Mouse (Mus musculus) mouse trophoblast stem cell (cell line): ENCODE results near the gene Gm42688.

Experiments
- in situ Hi-C, 2 experiments: fragments of 300-500 bp; cut with MseI, MboI; formaldehyde crosslinking; loops; 2 replicates in 1 of 2; 3 replicates in 1 of 2; pipeline ENCODE4 v1.15.1; 2025

Gm42688 gene

DNA sequence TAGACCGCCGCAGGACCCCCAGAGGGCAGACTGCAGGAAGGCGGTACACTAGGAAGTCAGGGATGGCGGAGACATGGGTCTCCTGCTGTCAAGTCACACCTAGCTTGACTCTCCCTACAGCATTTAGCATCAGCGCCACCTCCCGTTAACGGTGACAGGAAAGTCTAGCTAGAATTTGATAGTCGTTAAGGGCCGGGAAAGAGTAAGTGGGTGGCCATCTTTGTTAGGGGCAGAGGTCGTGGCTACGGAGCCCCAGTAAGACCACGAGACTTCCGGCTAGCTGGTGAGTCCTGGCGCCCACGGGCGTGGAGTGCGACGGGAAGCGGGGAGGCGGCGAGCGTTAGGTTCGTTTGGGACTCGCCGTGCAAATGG is at the start of gene Gm42688, which contains the start of gene Ccdc142:
Gene Gm42688 (plus strand): TSS at position 302 of the 372 bp plus-strand sequence.
Gene Ccdc142 (plus strand): TSS at position 286 of the 372 bp plus-strand sequence.
- in situ Hi-C loops: no loop called here

DNA sequence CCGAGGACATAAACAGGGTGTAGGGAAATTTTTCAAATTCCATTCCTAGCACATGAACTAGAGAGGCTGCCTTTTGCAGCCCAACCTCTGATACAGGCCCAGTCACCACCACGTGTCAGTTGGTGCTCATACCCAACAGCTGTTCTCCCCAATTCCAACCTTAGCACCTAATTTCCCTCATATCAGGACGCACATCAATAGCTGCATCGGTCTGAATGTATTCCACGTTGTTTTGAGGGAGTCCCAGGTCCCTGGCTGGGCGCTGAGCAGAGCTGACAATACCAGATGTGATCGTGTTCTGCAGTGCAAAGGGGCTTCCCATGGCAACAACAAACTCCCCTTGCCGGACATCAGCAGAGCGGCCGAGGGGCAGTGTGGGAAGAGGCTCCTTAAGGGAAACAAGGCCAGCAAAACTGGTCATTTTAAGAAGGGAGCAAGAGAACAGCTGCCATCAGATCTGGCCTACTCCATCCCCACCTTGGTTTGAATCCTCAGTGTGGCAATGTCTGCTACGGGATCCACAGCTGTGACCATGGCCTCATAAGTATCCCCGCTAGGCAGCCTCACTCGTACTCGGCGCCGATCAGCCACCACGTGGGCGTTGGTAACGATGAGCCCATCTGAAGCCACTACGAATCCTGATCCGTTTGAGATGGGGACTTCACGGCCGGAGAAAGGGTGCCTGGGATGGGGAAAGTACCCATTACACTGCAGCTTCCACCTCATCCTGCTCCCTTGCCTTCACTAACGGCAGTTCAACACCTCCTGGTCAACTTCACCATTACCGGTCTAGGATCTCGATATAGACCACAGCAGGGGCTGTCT is 48.1 kb upstream of the Gm42688 start:
- in situ Hi-C loops: no loop called here

DNA sequence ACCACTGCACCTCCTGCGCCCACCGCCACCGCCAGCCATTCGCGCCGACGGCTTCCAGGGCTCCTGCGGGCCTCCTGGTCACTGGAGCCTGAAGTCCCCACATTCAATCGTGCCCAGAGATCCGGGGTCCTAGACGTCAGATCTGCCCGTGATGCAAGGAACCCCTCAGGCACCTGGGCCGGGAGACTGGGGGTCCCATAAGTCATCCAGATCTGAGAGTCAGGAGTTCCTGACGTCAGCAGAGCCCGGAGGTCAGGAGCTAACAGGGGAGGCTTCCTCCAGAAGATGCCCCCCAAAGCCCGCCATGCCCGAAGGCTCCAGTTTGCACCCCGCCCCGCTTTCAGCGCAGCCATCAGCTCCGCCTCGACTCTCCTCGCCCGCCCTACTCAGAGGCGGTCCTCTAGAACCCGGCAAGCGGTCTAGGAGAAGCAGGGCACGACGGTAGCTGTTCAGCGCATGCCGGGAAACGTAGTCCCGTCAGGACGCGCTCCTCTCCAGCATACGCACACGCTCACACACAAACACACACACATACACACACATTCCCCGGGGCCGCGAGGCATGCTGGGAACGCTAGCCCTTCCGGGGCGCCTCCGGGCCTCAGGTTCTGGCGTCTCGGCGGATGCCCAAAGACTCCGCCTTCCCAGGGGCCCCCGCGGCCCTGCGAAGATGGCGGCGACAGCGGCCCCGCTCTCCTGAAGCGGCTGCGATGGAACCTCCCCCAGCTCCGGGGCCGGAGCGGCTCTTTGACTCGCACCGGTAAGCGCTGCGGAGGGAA is 47.2 kb upstream of the Gm42688 start, which contains the start of gene Aup1:
Gene Aup1 (plus strand): TSS at position 448 of the 778 bp plus-strand sequence.
- in situ Hi-C loops: no loop called here

DNA sequence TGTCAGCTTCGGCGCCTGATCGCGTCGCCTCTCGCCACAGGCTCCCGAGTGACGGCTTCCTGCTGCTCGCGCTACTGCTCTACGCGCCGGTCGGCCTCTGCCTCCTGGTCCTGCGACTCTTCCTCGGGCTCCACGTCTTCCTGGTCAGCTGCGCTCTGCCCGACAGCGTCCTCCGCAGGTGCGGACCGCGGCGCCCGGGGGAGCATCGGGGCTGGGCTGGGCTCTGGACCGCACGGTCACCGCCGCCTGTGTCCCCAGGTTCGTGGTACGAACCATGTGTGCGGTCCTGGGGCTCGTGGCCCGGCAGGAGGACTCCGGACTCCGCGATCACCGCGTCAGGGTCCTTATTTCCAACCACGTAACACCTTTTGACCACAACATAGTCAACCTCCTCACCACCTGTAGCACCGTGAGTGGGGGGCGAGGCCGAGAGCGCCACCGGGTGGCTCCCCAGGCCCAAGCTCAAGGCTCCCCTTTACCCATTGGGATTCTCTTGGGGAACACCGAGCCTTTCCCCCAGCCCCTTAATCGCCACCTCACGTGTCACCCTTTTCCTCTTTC is 46.5 kb upstream of the Gm42688 start, which contains the start of gene Htra2:
Gene Htra2 (minus strand): TSS at position 403 of the 561 bp plus-strand sequence.
- in situ Hi-C loops: no loop called here

DNA sequence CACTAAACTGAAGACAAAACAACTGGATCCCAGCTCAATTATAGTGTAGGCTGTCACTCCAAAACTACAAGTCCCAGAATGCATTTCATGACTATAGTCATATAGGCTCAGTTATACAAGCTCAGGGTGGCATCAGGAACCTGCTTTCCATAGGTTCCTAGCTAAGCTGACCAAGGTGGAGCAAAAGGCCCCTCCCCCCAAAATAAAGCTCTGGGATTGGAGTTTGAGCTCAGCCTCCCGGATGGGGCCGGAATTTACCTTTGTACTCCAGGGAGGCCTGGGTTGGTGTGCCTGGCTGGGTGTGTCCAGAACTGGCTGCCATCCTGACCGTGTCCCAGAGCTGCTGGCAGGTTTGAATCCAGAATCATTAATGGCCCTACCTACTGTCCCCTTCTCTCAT is 43.6 kb upstream of the Gm42688 start, which contains the start of gene Dqx1:
Gene Dqx1 (plus strand): TSS at position 55 of the 400 bp plus-strand sequence.
- in situ Hi-C loops: no loop called here

DNA sequence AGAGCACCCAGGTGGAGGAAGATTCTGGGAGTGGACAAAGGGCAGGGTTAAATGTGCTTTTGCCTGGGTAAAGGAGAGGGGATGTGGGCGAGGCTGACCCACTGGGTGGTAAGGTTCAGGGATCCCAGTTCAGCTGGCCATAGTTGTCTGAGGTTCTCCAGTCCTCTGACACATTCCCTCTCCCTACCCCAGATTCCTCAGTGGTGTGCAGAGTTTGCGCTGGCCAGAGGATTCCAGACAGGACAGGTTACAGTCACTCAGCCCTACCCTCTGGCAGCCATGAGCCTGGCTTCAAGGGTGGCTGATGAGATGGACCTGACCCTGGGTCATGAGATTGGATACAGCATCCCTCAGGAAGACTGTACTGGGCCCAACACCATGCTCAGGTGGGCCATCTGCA is 42.7 kb upstream of the Gm42688 start:
- in situ Hi-C loops: no loop called here

DNA sequence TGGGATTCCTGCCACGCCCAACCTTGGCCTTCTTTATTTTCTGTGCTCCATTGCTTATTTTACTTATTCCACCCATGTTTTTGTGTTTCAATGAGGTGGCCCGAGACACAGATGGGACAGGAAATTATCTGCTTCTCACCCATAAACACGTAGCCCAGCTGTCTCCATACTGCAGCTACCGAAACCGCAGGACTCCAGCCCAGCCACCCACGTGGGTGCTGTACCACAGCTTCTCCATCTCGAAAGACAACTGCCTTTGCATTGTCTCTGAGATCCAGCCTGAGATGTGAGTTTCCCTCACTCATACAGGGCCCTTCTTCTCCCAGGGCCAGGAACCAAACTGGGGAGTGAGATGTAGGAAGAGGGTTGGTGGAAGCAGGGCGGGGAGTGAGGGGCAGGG is 35.4 kb upstream of the Gm42688 start:
- in situ Hi-C loops: no loop called here

DNA sequence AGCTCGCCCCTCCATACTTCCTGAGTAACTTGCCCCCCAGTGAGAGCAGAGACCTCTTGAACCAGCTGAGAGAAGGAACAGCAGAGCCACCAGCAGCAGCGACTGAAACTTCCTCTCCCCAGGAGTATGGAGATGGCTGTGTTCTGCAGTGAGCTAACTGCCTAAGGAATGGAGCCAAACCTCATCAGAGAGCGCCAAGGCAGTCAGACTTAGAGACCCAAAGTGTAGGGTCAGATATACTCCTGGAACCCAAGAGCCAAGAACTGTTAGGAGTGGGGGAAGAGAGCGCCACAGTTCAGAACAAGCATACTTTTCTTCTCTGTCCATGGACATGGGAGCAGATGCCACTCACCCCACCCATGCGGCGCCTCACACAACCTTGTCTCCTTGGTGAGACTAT is 35.0 kb upstream of the Gm42688 start:
- in situ Hi-C loops: no loop called here

DNA sequence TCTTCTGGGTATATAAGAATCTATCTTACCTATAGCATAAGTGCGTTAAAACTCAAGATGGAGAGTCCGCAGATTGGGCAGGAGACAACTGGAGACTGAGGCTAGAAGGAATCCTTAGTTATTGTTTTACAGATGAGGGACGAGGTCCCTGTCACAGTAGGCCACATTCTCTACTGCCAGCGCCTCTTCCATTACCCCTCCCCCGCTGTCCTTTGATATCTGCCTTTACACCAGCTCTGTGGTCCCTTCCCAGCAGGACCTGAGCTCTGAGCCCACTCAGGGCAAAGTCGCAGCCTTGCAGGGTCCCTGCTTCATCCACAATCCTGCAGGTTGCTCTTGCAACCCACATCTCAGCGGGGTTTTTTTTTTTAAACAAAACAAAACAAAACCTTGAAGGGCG is 33.2 kb upstream of the Gm42688 start:
- in situ Hi-C loops: no loop called here

DNA sequence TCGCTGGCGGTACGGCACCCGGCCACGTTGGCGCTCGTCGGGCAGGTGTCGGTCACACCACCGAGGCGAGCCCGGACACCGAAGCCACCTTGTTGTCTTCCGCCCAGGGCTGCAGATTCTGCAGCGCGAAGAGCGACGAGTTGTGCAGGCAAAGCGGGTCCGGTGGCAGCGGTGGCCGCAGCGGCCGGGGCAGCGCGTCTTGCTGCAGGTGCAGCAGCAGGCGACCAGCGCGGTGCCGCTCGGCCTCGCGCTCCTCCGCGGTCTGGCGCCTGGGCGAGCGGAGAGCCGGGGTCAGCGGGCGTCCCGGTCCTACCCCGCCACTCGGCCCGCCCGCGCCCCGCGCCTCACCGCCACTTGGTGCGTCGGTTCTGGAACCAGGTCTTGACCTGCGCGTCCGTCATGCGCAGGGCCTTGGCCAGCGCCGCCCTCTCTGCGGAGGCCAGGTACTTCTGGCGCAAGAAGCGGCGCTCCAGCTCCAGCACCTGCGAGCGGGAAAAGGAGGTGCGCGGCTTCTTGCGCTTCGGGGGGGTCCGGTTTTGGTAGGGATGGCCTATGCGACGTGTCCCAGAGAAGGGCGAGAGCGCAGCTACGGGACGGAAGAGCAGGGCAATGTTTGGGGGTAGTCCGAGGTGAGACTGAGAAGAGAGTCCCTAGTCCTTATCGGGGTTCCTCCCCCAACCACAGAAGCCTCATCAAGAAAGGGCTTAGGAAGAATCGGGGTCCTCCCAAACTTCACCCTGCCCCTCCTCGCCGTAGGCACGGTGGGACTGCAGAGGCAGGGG is 32.5 kb upstream of the Gm42688 start:
- in situ Hi-C loops: no loop called here

DNA sequence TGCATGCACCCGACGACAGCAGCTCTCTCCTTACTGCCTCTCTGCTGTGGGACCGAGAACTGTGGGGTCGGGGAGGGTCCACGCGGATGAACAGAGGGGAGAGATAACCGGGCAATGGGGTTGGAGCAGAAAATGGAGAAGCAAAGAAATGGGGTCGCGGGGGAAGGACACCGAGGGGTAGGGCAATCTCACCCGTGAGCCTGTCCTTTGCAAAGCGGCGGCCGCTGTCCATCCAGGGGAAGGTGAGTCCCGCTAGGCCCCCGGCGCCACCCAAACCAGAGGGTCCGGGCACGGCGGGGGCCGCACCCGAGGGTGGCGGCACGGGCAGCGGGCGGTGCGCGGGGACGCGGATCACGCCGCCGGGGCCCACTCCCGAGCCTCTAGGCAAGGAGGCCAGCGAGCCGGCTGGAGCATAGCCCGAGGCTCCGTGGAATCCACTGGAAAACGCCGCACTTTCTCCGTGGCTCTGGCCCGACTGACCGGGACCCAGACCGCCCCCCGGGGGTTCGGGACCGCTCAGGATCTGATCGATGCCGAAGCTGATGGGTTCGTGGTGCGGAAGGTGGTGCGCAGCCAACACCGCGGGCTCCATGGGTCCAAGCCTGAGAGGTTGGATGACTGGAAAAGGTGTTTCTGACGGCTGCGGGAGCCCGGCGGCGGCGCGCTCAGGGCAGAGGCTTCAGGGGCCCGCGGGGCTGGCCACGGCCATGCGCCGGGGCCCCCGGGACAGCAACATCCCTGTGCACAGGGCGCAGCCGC is 31.8 kb upstream of the Gm42688 start:
- in situ Hi-C loops: no loop called here

DNA sequence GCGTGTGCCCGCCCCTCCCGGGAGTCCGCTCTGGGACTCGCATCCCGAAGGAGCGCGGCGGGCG is 31.3 kb upstream of the Gm42688 start, which contains the start of gene Tlx2:
Gene Tlx2 (minus strand): TSS at position 47 of the 64 bp plus-strand sequence.
- in situ Hi-C loops: no loop called here

DNA sequence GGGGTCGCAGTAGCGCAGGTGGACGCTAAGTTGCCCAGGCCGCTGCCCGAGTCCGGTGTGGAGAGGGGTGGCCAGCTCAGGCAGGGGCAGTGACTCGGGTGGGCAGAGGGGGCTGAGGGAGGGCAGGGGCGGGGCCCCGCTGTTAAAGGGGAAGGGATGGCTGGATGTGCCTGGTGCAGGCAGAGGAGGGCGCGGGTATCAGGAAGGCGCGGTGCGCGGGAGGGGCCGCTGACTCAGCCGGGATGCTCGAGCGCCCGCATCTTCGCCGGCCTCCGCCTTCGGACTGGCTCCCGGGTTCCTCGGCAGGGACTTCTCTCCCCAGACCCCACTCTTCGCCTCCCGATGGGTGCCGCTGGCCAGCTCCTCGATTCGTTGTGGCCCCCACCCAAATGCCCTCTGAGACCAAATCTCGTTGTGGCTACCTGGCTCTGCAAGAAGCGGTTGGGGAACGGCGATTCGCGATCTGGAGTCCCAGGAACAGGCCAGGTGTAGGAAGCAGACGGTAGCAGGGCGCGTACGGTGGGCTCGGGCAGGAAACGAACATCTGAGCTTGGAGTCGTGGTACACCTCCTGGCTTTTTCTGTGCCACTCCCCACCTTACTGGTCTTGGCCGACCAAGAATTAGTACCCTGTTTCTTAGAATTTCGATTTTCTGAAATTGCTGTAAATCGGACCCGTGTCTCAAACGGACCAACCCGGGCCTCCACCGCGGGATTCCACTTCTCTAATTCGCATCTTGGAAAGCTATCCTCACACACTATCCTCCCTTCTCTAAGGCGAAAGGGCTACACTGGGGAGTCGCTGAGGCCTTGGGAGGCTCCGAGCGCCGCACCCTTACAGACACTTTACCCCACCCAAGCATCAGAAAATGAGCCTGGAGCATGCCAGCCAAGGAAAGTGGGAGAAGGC is 30.9 kb upstream of the Gm42688 start:
- in situ Hi-C loops: no loop called here

DNA sequence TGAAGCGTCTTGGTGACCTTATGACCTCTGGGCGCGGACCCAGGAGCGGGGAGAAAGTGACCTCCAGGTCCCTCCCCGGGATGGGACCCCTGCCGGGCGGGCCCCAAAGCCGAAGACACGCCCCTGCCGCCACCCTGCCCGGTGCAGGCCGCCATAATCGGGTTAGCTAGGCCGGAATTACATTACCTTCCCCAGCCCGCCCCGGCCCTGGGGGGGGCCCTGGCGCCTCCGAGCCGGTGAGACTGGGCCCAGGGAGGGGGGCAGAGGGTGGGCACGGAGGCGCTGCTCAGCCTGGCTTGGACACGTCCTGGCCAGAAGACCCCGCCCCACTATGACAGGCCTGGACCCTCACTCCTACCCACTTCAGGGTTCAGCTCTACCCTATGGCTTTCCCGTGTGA is 30.2 kb upstream of the Gm42688 start:
- in situ Hi-C loops: no loop called here

DNA sequence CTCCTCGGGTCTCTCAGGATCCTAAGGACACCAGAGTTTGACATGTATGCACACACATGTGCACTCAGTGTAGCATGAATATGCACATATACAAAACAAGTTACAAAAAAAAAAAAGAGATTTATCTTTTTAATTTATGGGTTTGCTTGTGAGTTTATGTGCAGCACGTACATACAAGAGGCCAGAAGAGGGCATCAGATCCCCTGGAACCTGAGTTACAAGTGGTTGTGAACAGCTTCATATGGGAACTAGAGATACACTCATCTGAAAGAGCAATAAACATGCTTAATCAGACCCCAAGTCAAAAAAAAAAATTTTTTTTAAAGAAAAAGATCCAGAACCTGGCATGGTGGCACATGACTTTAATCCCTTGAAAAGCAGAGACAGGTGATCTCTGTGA is 26.4 kb upstream of the Gm42688 start:
- in situ Hi-C loops: loop anchor here in 1 of 2 experiments (25.0 kb wide), 1 partner anchor 88 kb away; no protein-coding TSS in a partner anchor

DNA sequence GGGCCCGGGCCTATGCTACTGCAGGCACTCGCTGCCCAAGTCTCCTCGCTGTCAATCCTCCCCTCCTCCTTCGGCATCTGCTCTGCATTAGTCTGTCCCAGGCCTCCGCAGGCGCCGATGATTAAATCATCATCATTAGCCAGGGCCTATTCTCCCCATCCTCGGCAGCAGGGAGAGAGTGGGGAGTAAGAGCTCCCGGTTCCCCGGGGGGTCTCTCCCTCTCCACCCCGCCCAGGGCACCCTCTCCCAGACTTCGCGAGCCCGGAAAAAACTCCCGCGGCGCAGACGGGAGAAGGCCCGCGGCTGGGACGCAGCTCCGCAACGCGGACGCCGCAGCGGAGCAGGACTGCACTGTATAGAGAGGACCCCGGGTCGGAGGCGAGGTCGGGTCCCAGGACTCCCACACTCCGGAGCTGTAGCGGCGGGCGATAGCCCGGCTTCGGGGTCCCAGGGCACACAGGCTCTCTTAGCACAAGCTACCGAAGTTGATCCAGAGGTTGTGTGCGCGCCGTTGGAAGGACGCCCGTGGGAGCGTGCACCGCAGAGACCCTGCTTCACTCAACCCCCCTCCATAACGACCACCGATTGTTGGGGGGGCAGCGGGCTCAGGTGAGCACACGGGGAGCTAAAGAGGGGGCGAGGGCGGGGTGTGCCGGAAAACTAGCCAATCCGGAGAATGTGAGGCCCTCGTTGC is 23.6 kb upstream of the Gm42688 start, which contains the start of gene Pcgf1:
Gene Pcgf1 (plus strand): TSS at position 240 of the 694 bp plus-strand sequence.
- in situ Hi-C loops: loop anchor here in 1 of 2 experiments (25.0 kb wide), 1 partner anchor 90 kb away; no protein-coding TSS in a partner anchor

DNA sequence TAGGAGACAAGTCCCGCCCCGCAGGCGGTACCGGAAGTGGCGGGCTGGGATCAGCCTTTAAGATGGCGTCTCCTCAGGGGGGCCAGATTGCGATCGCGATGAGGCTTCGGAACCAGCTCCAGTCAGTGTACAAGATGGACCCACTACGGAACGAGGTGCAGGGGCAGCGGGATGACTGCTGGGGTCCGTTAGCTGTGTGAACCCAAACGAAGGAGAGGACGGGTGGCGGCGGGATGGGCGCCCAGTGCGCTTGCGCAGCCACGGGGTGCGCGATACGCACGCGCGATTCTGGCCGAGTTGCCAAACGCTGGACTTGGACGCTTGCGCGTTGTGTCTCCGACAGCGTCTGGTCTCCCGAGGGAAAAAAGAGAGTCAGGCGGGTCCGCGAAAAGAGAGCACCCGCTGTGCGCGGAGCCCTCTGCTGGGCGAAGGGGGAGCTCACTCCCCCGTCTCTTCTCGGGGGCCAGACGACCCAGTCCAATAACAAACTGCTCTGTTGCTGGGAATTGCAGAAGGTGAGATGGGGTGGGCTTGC is 23.0 kb upstream of the Gm42688 start:
- in situ Hi-C loops: loop anchor here in 1 of 2 experiments (25.0 kb wide), 1 partner anchor 91 kb away; no protein-coding TSS in a partner anchor

DNA sequence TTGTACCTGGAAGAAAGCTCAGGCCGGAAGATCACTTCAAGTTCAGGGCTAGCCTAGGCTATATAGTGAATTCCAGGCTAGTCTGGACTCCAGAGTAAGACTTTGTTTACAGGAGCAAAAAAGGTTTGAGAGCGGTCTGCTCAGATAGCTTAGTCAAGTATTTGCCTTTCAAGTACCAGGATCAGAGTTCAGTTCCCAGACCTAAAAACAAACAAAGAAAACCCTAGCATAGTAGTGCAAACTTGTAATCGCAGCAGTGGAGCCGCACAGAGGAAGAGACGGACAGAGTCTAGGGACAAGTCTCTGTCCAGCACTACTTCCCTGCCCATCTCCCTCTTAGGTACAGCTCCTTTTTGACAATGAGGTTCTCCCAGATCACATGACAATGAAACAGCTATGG is 21.2 kb upstream of the Gm42688 start:
- in situ Hi-C loops: loop anchor here in 1 of 2 experiments (25.0 kb wide), 1 partner anchor 93 kb away; no protein-coding TSS in a partner anchor

DNA sequence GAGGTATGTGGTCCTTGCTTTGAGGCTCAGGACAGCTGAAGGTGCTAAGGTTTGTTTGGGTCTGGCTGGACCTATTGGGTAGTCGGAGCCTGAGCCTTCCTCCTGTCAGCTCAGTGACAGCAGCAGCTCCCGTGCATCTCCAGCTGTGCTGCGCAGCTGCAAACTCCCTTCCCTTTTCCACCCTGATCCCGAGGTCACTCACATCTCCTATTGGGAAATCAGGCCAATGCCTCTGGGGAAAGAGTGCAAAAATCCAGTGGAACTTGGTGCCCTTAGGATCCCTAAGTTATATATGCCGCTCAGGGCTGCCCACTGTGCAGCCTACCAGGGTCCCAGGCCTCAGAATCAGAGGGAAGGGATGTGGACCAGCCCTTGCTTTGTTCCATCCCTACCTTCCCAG is 17.9 kb upstream of the Gm42688 start:
- in situ Hi-C loops: loop anchor here in 1 of 2 experiments (25.0 kb wide), 1 partner anchor 96 kb away; no protein-coding TSS in a partner anchor
